Mouse (Mus musculus): ENCODE results near the gene Plekhm1. TPM values are rescaled to one million over a fixed set of nuclear protein-coding genes. Genes with fewer than 3 reads are reported as not detected.
A peak's percentile ranks its signal among the peaks of the same experiment; 100 is the strongest.
"Not testable (repeated sequence)": the region's sequence is repeated elsewhere in the genome, so short reads cannot be mapped to it uniquely, and the experiment has no call there.

Plekhm1 gene
- total RNA-seq (2022), result 10 to 100 TPM; 14.1 to 16.4 (median 15.1) TPM

DNA sequence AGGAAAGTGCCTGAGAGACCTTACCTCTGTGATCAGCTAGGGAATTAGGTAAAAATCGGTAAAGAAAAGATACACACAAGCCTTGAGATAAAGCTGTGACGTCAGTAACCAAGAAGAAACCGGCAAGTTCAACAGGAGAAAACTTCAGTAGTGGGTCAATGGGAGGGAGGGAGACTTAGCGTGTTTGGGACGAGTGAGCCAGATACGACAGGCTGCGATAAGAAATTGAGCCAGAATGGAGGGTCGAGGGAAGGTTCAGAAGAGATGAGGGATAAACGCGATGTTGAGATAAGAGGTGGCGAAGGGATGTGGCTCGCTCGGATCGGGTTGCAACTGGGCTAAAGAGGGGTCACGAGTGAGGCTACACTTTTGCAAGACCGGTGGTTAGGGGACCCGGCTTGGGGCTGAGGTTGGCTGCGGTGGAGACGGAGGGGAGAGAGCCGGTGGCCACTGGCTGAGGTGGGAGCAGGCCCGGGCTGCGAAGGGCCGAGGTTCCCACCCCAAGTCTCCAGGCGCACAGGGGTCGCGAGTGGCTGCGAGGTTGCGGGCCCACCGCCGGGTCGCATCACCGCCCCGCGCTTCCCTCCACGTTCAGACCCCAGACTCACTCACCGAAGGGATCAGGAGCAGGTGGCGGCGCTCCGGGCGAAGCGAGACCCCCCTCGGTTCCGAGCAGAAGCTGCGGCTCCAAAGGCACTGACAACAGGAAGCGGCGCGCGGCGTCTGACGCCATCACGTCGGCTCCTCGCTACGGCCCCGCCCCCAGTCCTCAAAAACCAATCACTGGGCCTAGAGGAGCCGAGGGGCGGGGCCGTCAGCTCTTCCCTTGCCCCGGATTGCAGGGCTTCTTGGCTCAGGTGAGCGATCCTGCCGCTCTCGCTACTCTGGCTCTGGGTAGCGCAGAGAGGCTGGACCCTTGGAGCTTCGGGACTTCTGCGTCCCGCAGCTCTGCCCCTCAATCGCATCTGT, at the start of gene Plekhm1:
Gene Plekhm1, minus strand, starts transcription at position 707 of the 969 bp plus-strand sequence.
- DNase-seq (ENCODE audit: low spot score in 2 of 2), result peak; percentile 92 to 95

DNA sequence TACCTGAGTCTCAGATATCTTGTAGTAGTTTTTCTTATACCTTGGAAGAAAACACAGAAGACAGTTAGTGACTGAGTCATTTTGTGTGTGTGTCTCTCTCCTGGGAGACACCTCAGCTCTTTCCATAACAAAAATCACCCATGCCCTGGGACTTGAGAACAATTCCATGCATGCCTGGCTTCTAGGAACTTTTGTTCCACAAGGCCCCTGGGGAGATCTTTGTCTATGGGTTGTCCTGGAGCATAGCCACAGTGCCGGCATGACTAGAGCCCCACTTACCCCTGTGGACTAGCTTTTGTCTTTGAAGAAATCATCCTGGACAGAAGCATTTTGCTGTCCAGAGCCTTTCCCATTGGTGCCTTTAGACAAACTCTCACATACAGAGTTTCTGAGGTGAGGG, 38.6 kb upstream of the Plekhm1 start:
- not testable (repeated sequence) for DNase-seq (ENCODE audit: low spot score in 2 of 2)

DNA sequence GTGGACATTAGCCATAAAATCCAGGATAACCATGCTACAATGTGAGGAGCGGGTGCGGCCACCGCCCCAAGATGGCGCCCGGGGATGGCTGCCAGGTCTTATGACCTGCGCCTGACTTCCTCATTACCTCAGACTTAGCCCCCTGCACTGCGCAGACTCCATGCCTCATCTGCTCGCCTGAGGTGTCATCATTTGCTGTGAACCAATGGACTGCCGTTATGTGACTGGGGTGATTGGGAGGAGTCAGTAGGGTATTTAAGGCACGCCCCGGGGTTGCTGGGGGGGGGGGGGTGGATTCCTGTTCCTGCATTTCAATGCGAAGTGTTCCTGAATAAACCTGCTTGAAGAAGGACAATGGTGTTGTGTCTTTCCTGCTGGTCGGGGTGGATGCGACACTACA, 37.2 kb upstream of the Plekhm1 start:
- DNase-seq (ENCODE audit: low spot score in 2 of 2), result not testable (repeated sequence)

DNA sequence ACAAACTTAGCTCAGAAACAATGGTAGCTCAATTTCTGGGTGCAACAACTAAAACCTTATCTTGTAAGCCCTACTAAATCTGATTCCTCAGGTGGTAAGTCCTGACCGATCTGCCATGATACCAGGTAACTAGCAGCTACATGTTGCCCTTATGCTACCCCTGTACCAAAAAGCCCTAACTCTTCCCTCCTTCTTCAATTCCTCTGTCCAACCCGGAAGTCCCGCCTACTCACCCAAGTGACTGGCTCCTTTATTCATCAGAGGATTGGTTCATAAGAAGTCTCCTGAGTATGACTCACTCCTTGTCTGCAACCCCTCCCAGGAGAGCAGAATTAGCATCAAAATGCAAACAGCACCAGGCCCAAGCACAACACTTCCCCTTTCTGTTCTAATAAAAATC, 31.2 kb upstream of the Plekhm1 start:
- no peak for DNase-seq (ENCODE audit: low spot score in 2 of 2)

DNA sequence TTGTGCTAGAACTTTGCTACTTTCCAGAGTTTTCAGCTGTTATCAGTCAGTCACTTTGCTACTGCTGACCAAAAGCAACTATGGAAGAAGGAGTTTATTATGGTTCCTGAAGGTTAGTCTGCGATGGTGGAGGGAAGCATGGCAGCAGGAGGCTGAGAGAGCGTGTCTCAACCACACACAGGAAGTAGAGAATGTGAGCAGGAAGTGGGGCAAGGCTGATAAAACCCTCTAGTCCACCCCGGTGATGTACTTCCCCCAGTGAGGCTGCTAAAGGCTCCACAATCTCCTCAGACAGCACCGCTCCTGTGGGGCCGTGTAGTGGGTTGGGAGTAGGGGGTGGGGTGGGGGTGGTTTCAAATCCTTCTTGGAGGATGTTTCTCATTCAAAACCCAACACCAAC, 23.8 kb upstream of the Plekhm1 start:
- no peak for DNase-seq (ENCODE audit: low spot score in 2 of 2)

DNA sequence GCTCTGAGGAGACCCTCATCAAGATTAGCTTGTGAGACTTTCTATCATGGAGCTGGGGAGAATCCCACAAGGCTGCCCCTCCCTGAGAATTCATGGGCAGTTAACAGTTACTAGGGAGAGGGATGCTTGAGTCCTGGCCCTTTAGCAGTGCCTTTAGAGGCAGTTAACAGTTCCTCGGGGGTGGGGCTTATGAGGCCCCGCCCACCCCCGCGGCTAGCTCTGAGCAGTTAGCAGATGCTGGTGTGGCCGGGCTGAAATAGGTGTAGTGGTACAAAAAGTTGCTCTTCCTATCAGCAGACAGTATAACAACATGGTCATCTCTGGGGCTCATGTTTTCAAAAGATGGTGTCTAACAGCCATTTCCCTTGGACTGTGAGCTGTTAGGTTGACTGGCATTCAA, 12.5 kb upstream of the Plekhm1 start:
- no peak for DNase-seq (ENCODE audit: low spot score in 2 of 2)

DNA sequence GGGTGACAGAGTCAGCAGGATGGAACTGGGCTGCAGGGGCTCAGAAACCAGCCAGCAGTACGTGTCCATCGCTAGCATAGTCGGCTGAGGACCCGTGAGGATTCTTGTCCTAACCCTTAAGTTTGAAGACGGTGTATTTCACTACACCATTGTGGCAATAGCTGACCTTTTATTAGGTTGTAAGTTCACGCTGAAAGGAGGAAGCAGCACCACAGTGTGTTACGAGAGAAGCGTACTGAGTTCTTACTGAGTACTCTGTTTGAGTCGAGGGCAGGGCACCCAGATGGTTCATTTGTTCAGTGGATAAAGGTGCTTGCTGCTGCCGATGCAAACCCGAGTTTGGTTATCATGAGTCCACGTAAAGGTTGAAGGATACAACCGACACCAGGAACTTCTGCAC, 7.2 kb upstream of the Plekhm1 start:
- DNase-seq (ENCODE audit: low spot score in 2 of 2), result no peak

DNA sequence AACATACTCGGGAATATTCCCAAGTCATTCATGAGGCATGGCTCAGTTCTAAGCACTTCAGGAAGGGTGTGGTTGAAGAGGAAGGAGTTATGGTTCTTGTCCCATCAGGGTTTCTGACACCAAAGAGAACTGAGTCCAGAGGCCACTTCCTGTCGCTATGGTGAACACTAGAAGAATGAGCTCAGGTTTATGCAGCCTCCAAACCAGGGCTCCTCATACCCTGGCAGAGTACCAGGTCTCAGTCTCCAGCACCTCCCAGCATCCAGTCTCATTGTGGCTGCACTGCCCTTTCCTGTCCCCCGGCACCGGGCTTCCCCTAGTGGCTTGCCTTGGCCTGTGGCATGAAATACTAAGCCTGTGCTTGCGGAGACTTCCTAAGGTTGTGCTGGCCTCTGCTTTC, 6.7 kb upstream of the Plekhm1 start:
- no peak for DNase-seq (ENCODE audit: low spot score in 2 of 2)

DNA sequence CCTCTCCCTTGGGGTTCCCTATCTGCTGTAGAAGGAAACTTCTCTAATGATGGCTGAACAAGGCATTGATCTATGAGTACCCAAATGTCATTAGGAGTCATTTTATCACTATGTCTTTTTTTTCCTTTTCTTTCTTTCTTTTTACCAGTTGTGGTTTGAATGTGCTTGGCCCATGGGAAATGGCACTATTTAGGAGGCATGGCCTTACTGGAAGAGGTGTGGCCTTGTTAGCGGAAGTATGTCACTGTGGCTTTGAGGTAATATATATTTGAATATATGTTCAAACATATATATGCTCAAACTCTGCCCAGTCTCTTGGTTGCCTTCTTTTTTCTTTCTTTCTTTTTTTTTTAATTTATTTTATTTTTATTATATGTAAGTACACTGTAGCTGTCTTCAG, 1.0 kb upstream of the Plekhm1 start:
- DNase-seq (ENCODE audit: low spot score in 2 of 2), result no peak

DNA sequence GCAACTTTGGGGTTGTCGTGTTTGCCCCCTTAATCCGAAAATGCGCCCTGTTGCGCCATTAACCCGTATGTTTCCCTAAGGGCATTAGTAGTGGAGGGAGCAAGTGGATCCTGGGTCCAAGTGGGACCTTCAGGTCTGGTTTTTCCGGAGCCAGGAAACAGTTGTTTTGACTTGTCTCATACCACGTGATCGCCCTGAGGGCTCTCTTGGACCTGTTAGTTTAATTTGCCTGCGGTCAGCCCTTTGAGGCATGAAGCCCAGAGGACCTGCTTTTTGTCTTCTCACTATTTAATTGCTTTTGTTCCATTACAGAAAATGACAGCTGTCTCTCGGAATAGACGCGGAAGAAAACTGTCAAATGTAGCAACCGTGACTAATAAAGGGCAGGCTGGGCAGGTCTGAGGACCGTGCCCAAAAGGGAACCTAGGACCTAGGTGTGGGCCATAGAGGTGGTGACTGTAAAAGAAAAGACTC, 500 bp upstream of the Plekhm1 start:
- DNase-seq (ENCODE audit: low spot score in 2 of 2), result no peak

DNA sequence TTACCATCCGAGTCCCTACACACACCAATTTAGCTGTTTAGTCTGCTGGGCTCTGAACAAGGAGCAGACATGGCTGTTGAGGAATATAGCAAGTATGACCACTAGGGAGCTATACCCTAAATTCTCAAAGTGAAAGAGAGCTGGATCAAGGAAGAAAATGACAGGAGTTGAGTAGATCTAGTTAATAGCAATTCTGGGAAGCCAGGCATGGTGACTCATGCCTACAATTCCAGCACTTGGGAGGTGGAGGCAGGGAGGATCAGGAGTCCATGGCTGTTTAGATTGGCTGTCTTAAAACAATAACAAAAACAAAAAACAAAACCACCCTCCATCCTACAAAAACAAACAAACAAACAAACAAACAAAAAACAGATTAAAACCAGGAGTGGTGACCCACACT, 1.2 kb downstream of the Plekhm1 start:
- no peak for DNase-seq (ENCODE audit: low spot score in 2 of 2)

DNA sequence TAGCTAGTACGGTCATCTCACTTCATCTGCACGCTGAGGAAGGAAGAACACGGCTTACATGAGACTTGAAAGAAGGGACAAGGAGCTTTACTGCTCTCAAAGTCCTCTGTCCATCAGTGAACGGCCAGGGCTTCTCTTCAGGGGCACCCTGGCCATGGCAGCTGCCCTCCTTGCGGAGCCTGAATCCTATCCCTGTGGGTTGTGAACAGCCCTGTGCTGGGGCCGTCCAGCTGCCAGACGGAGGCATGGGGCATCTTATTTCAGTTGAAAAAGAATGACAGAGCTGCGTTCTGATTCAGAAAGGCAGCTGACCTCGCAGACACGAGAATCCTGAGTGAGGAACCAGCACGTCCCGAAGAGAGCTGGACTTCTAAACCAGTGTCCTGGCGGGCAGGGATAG, 3.6 kb downstream of the Plekhm1 start:
- no peak for DNase-seq (ENCODE audit: low spot score in 2 of 2)

DNA sequence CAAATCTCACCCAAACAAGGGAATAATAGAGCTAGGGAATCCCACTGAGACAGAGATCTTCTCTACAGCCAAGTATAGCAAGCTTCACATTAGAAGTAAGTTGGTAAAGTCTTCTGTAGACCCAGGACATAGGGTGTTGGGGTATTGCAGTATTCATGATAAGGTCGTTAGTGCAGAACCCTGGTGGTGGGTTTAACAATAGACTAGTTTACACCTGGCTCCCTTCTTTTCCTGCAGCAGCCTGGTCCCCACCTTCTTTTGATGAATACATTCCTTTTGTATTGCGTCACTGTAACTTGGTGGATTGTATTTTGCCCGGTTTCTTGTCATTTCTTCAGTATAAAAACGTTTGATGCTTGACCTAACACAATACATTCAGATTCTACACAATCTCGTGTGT, 5.4 kb downstream of the Plekhm1 start:
- DNase-seq (ENCODE audit: low spot score in 2 of 2), result not testable (repeated sequence)

DNA sequence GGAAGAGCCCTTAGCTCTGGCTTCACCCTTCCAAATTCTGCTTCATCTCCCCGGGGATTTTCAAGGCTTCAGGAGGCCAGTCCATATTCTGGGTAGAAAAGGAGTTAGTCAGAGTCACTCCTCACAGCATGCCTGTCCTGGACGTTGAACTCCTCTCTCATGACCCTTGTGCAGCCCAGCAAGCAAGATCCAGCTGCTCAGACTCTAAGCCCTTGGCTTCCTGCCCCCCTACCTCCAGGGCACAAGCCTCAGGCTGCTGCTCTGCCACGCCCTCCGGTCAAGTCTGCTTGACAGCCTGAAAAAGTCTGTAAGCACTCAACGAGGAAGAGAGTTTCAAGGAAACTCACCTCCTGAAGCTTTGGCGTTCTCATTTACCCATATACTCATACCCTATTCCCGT, 5.9 kb downstream of the Plekhm1 start:
- DNase-seq (ENCODE audit: low spot score in 2 of 2), result no peak

DNA sequence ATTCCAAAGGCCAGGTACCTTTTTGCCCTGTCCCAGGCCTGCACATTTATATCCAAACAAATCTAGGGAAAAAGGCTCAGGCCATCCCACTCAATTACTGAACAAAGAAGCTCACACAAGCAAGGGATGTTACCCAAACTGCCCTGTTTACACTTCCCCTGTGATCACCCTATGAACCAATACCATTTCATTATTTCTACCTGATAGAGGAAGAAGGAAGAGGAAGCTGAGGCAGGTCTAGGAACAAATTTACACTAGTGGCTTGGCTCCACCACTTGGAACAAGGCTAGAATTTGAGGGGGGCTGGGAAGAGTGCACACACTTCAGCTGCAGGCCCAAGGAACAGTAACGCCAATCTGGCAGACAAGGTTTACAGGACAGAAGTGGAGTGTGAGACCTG, 6.7 kb downstream of the Plekhm1 start:
- DNase-seq (ENCODE audit: low spot score in 2 of 2), result no peak

DNA sequence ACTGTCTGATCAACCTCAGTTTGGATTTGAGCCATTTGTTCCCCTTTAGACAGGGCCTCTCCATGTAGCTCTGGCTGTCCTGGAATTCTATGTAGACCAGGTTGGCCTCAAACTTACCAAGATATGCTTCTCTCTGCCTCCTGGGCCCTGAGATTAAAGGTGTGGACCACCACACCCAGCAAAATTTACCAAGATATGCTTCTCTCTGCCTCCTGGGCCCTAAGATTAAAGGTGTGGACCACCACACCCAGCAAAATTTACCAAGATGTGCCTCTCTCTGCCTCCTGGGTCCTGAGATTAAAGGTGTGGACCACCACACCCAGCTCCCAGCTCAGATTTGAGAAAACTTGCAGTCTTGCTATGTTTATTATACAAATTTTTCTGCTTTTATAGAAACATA, 7.9 kb downstream of the Plekhm1 start:
- DNase-seq (ENCODE audit: low spot score in 2 of 2), result no peak

DNA sequence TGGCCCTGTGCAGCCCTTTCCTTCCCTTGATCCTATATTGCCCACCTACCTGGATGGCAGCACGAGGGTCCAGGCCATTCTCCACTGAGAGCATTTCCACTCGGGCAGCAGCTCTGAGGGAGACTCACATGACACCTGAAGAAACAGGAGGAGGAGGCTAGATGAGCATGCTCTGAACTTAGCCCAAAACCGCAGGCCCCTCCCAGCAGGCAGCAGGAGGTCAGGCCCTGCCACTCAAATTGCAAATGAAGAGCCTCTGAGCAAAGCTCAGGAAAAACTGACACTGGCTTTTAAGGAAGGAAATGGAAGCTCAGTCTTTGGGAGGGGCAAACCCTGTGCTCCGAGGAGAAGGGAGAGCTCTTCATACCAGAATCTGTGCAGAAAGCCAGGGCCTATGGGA, 8.7 kb downstream of the Plekhm1 start:
- no peak for DNase-seq (ENCODE audit: low spot score in 2 of 2)

DNA sequence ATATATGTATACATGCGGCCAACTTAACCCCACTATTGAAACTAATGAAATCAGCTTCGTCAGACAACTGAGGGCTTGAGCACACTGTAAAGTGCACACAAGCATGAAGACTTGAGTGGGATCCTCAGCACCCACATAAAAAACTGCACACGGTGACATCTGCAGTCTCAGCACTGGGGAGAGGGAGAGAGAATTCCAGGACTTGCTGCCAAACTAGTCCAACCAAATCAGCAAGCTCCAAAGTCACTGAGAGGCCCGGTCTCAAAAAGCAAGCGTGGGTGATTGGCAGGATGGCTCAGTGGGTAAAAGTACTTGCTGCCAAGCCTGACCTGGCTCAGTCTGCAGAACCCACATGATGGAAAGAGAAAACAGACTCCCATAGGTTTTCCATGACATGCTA, 9.7 kb downstream of the Plekhm1 start:
- DNase-seq (ENCODE audit: low spot score in 2 of 2), result no peak

DNA sequence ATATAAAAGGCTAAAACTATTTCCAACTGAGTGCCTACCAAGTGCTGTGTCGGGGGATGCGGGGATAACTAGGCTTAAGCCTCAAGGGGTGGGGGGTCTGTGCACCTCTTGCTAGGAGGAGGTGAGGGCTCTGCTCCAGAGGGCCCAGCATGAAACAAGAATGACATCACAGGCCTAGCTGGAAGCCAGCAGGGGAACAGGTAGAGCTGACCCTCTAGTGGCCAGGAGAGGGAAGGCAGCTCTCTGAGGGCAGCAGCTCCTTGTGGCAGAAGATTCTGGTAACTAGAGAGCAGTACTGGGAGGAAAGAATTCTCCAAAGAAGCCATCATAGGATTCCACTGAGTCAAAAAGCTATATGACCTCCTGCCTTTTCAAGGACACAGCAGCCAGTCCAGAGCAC, 10.3 kb downstream of the Plekhm1 start:
- DNase-seq (ENCODE audit: low spot score in 2 of 2), result no peak

DNA sequence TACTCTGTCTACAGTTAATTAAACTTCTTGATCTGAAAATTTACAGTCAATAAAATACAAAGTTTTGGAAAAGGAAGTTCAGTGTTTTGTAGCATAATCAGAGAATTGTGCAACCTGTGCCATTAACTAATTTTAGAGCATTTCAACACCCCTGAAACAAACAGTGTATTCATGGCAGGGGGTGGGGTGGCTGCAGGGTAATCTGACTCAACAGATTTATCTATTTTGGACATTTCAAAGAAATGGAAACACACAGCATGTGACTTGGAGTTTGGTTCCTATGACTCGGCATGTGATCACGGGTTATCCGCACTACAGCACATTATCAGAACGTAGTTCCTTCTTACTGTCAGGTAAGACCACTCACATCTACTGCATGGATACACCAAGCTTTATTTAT, 12.5 kb downstream of the Plekhm1 start:
- no peak for DNase-seq (ENCODE audit: low spot score in 2 of 2)

DNA sequence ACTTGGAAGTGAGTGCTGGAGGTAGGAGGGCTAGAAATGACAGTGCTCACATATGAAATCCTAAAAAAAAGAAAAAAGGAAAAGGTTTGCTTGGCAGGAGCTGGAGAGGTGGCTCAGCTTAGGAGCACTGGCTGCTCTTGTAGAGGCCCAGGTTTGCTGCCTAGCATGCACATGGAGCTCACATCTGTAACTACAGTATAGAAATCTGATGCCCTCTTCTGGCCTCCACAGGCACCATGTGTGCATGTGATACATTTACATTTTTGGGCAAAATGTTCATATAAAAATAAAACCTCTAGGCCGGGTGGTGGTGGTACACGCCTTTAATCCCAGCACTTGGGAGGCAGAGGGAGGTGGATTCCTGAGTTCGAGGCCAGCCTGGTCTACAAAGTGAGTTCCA, 13.4 kb downstream of the Plekhm1 start:
- DNase-seq (ENCODE audit: low spot score in 2 of 2), result no peak

DNA sequence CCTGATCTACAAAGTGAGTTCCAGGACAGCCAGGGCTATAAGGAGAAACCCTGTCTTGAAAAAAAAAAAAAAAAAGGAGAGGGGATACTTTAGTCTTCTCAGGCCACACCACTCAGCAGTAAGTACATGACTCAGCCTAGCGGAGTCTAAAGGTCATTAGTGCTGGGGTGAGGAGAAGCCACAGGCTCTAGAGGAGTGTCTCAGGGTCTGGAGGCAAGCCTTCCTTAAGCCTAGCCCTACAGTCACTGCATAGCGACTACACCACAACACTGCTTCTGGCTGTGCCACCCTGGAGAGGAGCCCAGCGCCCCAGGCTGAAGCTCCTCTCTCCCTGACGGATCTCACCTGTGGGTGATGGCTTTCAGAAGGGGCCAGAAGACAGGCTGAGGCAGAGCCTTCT, 15.8 kb downstream of the Plekhm1 start:
- DNase-seq (ENCODE audit: low spot score in 2 of 2), result no peak

DNA sequence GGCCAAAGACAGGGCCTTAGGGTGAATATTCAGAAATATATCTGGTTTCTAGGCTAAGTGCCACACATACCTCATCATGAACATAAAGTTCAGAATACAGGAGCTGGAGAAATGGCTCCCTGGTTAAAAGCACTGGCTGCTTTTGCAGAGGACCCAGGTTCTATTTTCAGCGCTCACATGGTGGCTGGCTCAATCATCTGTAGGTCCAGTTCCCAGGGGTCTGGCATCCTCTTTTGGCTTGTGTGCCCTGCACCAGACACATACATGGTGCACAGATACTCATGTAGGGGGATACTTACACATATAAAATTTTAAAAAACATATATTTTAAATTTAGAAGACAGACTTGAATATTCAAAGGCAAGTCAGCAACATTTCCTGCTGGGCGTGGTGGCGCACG, 16.3 kb downstream of the Plekhm1 start:
- no peak for DNase-seq (ENCODE audit: low spot score in 2 of 2)

Measured in gastrocnemius, adult 8-10 months (tissue).